Mouse (Mus musculus): Measurements from ENCODE around the gene Gstm3. TPM values are rescaled to one million over a fixed set of nuclear protein-coding genes. Genes with fewer than 3 reads are reported as not detected.
A peak's percentile ranks its signal among the peaks of the same experiment; 100 is the strongest.
"Not testable (repeated sequence)": the region's sequence is repeated elsewhere in the genome, so short reads cannot be mapped to it uniquely, and the experiment has no call there.

The Gstm3 gene
- not detected in 2 replicates for polyA plus RNA-seq (2015; fragmentation: Nextera tagmentation; extraction: Ambion mirVana)

- Histone ChIP-seq H3K9ac (ENCODE audit: low read depth, low read length) (no peak within 1 kb of the TSS), H3K27ac (ENCODE audit: low read length) (no peak within 1 kb of the TSS), H3K4me2 (ENCODE audit: low read length) (no peak within 1 kb of the TSS), H3K36me3 (ENCODE audit: control insufficient read depth, insufficient read depth, low read length) (no peaks in the 10 kb centered on the region), H3K4me3 (ENCODE audit: low read depth, low read length) (no peak within 1 kb of the TSS), H3K9me3 (replicated peaks; ENCODE audit: control insufficient read depth, low read length, poor library complexity, severe bottlenecking) (no peaks in the 10 kb centered on the region), H3K27me3 (ENCODE audit: control insufficient read depth, insufficient read depth, low read depth, low read length) (no peaks in the 10 kb centered on the region), H3K4me1 (ENCODE audit: control insufficient read depth, insufficient read depth, low read length) (no peaks in the 10 kb centered on the region)
- 72% methylated on average over 13 of the region's 13 CpGs for WGBS
- ATAC-seq, result no peak
Observed at GRCm38 (mm10) chr3:107968724-107969395, at the start of gene Gstm3. Gene Gstm3, minus strand, starts transcription at chr3:107969283.

DNA sequence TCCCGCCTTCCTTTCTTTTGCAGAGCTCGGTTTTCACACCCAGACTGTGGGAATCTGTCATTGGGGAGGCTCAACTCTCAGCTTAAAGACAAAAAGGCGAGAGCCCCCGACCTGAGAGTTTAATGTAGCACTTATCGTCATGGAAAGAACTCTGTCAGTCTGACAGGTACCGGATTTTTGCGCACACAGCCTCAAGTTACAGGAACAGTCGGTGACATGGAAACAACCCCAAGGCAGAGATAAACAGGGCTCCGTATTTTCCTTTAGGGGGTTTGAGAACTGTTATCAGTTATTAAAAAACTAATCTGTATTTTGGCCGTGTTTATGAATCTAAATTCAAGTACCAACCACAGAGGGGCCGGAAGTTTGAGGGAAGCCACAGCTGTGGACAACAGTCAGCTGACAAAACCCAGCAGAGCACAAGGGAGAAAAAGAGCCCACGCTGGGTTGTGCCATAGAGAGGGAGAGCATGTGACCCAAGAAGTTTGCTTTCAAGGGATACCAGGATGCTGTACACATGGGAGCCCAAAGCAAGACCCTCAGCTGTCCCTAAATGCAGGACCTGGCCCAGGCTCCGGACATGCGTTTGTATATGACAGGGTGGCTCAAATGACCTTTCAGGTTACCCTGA lies 49.2 kb upstream of the Gstm3 start:
- ATAC-seq, result no peak; the same call in 1 of the 2 replicates
- Histone ChIP-seq H3K27me3 (ENCODE audit: control insufficient read depth, insufficient read depth, low read depth, low read length) (no peaks in the 10 kb centered on the region), H3K4me1 (ENCODE audit: control insufficient read depth, insufficient read depth, low read length) (peaks cover 18% of the 10 kb centered on the region), H3K9me3 (replicated peaks; ENCODE audit: control insufficient read depth, low read length, poor library complexity, severe bottlenecking) (no peaks in the 10 kb centered on the region), H3K36me3 (ENCODE audit: control insufficient read depth, insufficient read depth, low read length) (no peaks in the 10 kb centered on the region), H3K9ac (ENCODE audit: low read depth, low read length) (peak overlapping the region; percentile 4; the same call in 1 of the 2 replicates), H3K4me3 (ENCODE audit: low read depth, low read length) (peak overlapping the region; percentile 47), H3K4me2 (ENCODE audit: low read length) (peak overlapping the region; percentile 63), H3K27ac (ENCODE audit: low read length) (no peak overlapping the region)
- WGBS, result 27% methylated on average over 14 of the region's 14 CpGs

DNA sequence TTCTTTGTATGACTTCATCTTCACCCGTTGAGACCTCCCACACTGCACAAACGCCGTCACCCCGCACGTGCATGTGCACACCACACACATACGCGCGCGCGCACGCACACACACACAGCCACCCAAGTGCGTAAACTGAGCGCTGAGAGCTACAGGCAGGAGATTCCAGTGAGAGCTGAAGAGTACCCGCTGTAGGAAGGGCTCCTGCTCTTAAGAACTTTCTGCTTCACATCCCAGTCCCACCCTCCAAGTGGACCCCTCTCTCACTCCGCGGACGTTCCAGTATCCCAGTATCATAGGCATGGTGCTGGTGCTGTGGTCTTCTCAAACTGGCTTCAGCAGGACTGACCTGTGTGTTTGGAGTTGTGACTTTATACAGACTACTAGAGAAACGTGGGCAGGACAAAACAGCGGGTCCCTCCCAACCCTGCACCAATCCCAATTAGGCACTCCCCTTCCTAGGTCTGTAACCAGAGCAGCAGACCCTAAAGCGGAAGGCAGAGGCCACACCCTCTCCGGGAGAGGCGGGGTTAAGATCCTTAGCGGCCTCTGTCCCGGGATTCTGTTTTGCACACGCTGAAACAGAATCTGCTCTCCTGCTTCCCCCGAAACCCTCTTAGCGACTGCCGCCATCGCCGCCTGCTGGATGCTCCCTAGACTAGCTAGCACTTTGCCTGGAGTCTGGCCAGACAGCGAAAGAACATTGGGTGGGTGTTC lies 48.5 kb upstream of the Gstm3 start, which contains the start of gene Gstm1:
Gene Gstm1 (minus strand): TSS at position 501 of the 717 bp plus-strand sequence.
- under 1% methylated on average over 31 of the region's 31 CpGs for WGBS
- Histone ChIP-seq H3K9ac (ENCODE audit: low read depth, low read length) (peak within 1 kb of the TSS; percentile 61), H3K4me2 (ENCODE audit: low read length) (peak within 1 kb of the TSS; percentile 63), H3K9me3 (replicated peaks; ENCODE audit: control insufficient read depth, low read length, poor library complexity, severe bottlenecking) (no peaks in the 10 kb centered on the region), H3K27ac (ENCODE audit: low read length) (peak within 1 kb of the TSS; percentile 76), H3K4me1 (ENCODE audit: control insufficient read depth, insufficient read depth, low read length) (peaks cover 18% of the 10 kb centered on the region), H3K36me3 (ENCODE audit: control insufficient read depth, insufficient read depth, low read length) (no peaks in the 10 kb centered on the region), H3K4me3 (ENCODE audit: low read depth, low read length) (peak within 1 kb of the TSS; percentile 47), H3K27me3 (ENCODE audit: control insufficient read depth, insufficient read depth, low read depth, low read length) (no peaks in the 10 kb centered on the region)
- ATAC-seq, result peak; percentile 92

- 84% methylated on average over 5 of the region's 5 CpGs for WGBS
- H3K27ac ChIP-seq (ENCODE audit: low read length); H3K36me3 ChIP-seq (ENCODE audit: control insufficient read depth, insufficient read depth, low read length); H3K27me3 ChIP-seq (ENCODE audit: control insufficient read depth, insufficient read depth, low read depth, low read length); H3K9me3 ChIP-seq (replicated peaks; ENCODE audit: control insufficient read depth, low read length, poor library complexity, severe bottlenecking); H3K4me3 ChIP-seq (ENCODE audit: low read depth, low read length); ATAC-seq: not testable (repeated sequence)
- Histone ChIP-seq H3K4me1 (ENCODE audit: control insufficient read depth, insufficient read depth, low read length) (peaks cover 18% of the 10 kb centered on the region), H3K9ac (ENCODE audit: low read depth, low read length) (0 out of 2 replicates have a peak overlapping the region, but pooled peaks have one; percentile 20), H3K4me2 (ENCODE audit: low read length) (peak overlapping the region; percentile 63)
Observed at GRCm38 (mm10) chr3:108016468-108016867, 47.4 kb upstream of the Gstm3 start.

DNA sequence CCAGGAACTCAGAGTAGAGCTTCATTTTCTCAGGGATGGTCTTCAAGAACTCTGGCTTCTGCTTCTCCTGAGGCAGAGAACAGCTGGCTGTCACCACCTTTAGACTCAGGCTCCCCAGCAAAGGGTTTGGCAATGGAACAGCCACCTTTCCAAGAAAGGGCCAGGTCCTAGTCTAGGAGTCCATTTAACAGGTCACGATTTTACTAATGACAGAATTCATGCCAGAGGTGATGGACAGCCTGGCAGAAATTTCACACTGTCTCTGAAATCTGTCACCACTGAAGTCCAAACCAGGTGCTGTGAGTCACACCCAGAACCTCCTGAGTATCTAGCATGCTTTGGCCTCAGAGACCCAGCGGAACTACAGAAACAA lies 45.9 kb upstream of the Gstm3 start:
- Histone ChIP-seq H3K4me1 (ENCODE audit: control insufficient read depth, insufficient read depth, low read length) (peaks cover 21% of the 10 kb centered on the region), H3K9ac (ENCODE audit: low read depth, low read length) (no peak overlapping the region), H3K36me3 (ENCODE audit: control insufficient read depth, insufficient read depth, low read length) (no peaks in the 10 kb centered on the region), H3K4me3 (ENCODE audit: low read depth, low read length) (no peak overlapping the region), H3K9me3 (replicated peaks; ENCODE audit: control insufficient read depth, low read length, poor library complexity, severe bottlenecking) (no peaks in the 10 kb centered on the region), H3K27me3 (ENCODE audit: control insufficient read depth, insufficient read depth, low read depth, low read length) (no peaks in the 10 kb centered on the region), H3K27ac (ENCODE audit: low read length) (no peak overlapping the region), H3K4me2 (ENCODE audit: low read length) (no peak overlapping the region)
- ATAC-seq, result no peak
- 91% methylated on average over 2 of the region's 2 CpGs for WGBS

DNA sequence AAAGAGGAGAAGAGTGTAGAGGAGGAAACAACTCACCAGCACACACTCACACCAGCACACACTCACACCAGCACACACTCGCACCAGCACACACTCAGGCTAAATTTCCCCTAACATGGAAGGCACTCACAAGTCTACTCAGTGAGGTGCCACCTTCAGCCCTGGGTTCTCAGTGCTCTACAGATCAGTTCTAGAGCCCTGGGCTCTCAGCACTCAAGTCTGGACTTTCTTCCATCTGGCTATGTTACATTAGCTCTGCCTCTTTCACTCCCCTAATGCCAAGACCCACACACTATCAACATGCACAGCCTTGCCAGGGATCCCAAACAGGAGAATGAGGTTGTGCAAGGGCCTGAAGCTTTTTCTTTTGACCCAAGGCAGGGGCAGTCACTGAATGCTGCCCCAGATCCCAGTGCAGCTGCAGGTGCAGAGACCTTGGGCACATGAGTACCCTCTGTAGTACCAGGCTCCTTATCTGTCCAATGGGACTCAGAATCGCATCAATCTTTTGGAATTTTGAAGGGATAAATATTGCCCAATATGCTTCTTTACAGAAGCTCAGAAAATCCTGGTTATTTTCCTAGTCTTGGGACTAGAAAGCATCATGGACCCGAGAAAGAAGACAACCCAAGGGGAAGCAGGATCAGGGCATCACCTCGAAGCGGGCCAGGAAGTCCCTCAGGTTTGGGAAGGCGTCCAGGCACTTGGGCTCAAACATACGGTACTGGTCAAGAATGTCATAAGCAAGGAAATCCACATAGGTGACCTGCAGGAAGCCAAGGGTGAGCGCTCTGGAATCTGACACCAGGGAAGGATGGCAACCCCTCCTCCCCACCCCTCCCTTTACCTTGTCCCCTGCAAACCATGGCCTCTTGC lies 45.3 kb upstream of the Gstm3 start:
- no peaks in the 10 kb centered on the region for H3K9me3 ChIP-seq (replicated peaks; ENCODE audit: control insufficient read depth, low read length, poor library complexity, severe bottlenecking)
- no peaks in the 10 kb centered on the region for H3K27me3 ChIP-seq (ENCODE audit: control insufficient read depth, insufficient read depth, low read depth, low read length)
- ATAC-seq, result no peak
- no peak overlapping the region for H3K4me3 ChIP-seq (ENCODE audit: low read depth, low read length)
- H3K36me3 ChIP-seq (ENCODE audit: control insufficient read depth, insufficient read depth, low read length), result no peaks in the 10 kb centered on the region
- H3K27ac ChIP-seq (ENCODE audit: low read length), result no peak overlapping the region
- no peak overlapping the region for H3K4me2 ChIP-seq (ENCODE audit: low read length)
- WGBS, result 91% methylated on average over 7 of the region's 8 CpGs
- peaks cover 21% of the 10 kb centered on the region for H3K4me1 ChIP-seq (ENCODE audit: control insufficient read depth, insufficient read depth, low read length)
- H3K9ac ChIP-seq (ENCODE audit: low read depth, low read length), result no peak overlapping the region

DNA sequence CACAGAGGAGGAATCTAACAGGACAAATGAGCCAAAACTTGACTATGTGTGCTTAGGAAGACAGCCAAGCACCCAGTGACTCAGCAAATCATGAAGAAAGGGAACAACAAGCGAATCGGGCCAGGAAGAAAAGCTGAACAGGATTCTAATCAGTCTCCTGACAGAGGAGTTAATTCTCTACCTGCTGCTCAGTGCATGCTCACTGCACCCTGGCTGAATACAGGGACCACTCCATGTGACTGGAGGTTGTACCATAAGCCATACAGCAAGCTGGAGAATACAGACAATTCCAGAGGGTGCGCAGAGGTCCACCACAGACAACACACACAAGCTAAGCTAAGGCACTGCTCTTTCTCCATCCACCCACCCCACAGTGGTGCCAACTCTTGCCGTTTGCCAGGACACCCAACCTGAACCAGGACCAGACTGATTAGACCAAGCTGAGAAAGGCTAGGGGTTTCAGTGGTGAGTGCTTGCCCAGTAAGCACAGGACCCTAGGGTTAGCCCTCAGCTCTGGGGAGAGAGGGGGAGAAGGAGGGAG lies 44.3 kb upstream of the Gstm3 start:
- Histone ChIP-seq H3K27ac (ENCODE audit: low read length) (no peak overlapping the region), H3K4me3 (ENCODE audit: low read depth, low read length) (no peak overlapping the region), H3K9me3 (replicated peaks; ENCODE audit: control insufficient read depth, low read length, poor library complexity, severe bottlenecking) (no peaks in the 10 kb centered on the region), H3K4me1 (ENCODE audit: control insufficient read depth, insufficient read depth, low read length) (peaks cover 18% of the 10 kb centered on the region), H3K4me2 (ENCODE audit: low read length) (no peak overlapping the region), H3K9ac (ENCODE audit: low read depth, low read length) (no peak overlapping the region), H3K27me3 (ENCODE audit: control insufficient read depth, insufficient read depth, low read depth, low read length) (no peaks in the 10 kb centered on the region), H3K36me3 (ENCODE audit: control insufficient read depth, insufficient read depth, low read length) (no peaks in the 10 kb centered on the region)
- no peak for ATAC-seq
- WGBS, result 81% methylated on average over 4 of the region's 4 CpGs

DNA sequence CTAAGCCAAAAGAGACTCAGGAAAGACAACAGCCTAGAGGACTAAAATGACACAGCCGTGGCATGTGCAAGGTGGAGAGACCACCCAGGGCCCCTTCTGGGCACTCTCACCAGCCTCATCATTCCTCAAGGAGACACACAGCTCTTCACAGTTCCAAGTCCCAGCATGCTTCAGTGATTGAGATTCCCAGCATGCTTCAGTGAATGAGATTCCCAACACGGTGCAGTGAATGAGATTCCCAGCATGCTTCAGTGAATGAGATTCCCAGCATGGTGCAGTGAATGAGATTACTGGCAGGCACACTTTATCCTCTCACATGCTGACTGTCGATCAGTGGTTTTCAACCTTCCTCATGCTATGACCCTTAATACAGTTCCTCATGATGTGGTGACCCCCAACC lies 42.5 kb upstream of the Gstm3 start:
- Histone ChIP-seq H3K9ac (ENCODE audit: low read depth, low read length) (no peak overlapping the region), H3K27ac (ENCODE audit: low read length) (no peak overlapping the region), H3K4me2 (ENCODE audit: low read length) (no peak overlapping the region), H3K36me3 (ENCODE audit: control insufficient read depth, insufficient read depth, low read length) (no peaks in the 10 kb centered on the region), H3K9me3 (replicated peaks; ENCODE audit: control insufficient read depth, low read length, poor library complexity, severe bottlenecking) (no peaks in the 10 kb centered on the region), H3K4me1 (ENCODE audit: control insufficient read depth, insufficient read depth, low read length) (peaks cover 7% of the 10 kb centered on the region; the same call in 1 of the 2 replicates), H3K4me3 (ENCODE audit: low read depth, low read length) (no peak overlapping the region), H3K27me3 (ENCODE audit: control insufficient read depth, insufficient read depth, low read depth, low read length) (no peaks in the 10 kb centered on the region)
- WGBS, result 14% methylated on average over 3 of the region's 3 CpGs
- ATAC-seq, result peak; percentile 68
